Mouse (Mus musculus) splenic B cell, adult 2 months (primary cell): ENCODE data around the gene Rap1gap.
A peak's percentile ranks its signal among the peaks of the same experiment; 100 is the strongest.

Experiments used
- DNase-seq: peaks from one replicate; pipeline ENCODE4 v3.0.0-alpha.2; 2011; ENCODE audit warnings: low read depth, low spot score
- H3K27me3 ChIP-seq: 2 replicates; pipeline ENCODE4 v1.6.1; 2012; ENCODE audit warnings: mild to moderate bottlenecking, low read length, moderate library complexity, mixed read lengths; ENCODE audit not compliant: control insufficient read depth, poor library complexity, insufficient read depth, severe bottlenecking
- H3K36me3 ChIP-seq: 2 replicates; pipeline ENCODE4 v1.6.1; 2012; ENCODE audit warnings: mild to moderate bottlenecking, low read length, moderate library complexity, mixed read lengths; ENCODE audit not compliant: control insufficient read depth, poor library complexity, insufficient read depth, severe bottlenecking

Gene Rap1gap

DNA sequence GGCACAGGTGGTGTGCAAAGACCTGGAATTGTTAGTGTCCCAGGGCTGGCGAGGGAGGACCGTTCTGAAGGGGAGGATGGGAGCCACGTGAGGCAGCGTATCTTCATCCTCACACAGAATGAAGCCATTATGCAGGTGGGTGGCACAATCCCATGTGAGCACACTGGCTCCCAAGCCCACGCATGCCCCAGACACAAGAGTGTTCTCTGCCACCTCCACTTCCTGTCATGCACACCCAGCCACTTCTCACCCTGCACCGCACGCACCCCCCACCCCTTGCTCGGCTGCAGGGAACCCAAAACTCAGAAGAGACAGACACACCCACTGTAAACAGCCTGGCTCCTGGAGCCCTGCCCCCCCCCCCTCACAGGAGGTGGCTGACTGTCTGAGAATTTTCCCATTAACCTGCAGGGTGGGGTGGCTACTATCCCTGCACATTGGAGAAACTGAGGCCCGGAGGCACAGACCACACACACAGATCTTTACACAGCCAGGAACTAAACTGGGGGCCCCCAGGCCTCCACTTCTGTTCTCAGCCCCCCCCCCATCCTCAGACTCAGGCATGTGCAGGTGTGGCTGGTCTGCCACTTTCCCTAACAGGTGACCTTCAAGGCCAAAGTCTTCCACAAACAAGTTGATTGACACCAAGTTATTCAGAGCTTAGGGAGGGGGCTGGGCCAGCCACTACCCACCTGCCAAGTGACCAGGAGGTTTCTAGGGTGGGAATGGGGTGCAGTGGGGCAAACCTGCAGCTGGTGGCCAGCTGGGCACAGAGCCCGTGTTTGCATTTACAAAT, 27.8 kb downstream of the Rap1gap start:
- Histone ChIP-seq H3K36me3 (no peaks in the 10 kb centered on the region), H3K27me3 (no peaks in the 10 kb centered on the region)
- no peak for DNase-seq

DNA sequence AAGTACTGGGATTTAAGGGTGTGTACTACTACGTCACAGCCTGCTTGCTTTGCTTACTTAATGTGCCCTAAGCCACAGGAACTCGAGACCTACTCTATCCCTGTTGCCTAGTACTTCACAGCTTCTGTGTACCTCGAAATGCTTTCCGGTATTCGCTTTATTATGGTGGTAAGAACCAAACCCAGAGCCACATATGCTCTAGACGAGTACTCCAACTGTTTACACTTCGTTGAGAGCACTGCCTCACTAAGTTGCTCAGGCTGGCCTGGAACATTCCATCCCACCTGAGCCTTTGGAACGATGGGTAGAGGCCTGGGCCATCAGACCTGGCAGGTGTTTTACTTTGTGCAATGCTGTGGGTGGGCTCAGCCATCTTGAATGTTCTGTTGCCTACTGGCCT, 30.8 kb downstream of the Rap1gap start:
- no peaks in the 10 kb centered on the region for H3K27me3 ChIP-seq
- no peak for DNase-seq
- H3K36me3 ChIP-seq, result no peaks in the 10 kb centered on the region

DNA sequence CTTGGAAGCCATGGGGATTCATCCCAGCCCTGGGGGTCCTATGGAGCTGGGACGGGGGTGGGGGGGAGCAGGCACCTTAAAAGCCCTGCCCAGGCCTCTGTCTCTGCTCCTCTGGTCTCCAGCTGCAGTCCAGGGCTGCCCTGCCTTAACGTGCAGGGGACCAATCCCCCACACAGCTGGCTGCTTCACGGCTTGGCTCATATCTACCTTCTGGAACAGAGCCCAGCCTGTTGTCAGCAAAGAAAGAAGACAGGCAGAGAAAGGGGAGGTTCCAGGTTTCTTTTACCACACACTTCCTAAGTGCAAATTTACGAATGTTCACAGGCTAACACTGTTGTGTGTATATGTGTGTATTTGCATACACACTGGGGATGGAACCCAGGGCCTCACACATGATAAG, 31.4 kb downstream of the Rap1gap start:
- no peaks in the 10 kb centered on the region for H3K36me3 ChIP-seq
- no peaks in the 10 kb centered on the region for H3K27me3 ChIP-seq
- DNase-seq, result no peak

DNA sequence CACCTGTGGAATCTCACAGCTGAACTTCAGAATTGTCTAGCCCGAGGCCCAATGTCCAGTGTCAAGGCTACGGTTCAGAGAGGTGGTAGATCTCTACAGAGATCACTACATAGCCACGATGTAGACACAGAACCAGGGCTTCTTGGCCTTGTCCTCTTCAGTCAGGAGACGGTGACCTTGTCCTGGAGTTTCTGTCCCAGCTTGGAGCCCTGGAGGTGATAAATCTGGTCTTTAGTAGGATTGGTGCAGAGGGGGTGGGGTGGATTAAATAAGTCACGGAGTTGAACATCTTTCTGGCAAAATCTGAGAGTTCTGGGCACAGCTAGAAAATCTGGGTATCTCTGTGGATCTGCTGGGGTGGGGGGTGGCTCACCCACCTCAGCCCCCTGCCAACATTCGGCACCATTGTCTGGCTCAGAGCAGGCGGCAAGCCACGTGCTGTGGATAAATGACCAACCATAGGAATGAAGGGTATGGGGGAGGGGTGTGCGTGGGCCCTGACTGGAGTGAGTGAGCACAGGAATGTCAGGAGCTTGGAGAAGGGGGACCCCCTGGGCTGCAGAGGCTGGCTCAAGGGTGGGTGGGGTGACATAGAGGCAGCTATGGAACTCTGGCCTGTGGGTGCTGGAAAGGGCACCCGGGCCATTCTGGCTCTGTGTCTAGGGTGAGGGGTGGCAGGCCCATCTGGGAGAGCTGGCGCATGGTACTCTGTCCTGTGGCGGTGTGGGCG, 32.8 kb downstream of the Rap1gap start:
- Histone ChIP-seq H3K36me3 (no peaks in the 10 kb centered on the region), H3K27me3 (no peaks in the 10 kb centered on the region)
- DNase-seq, result no peak

DNA sequence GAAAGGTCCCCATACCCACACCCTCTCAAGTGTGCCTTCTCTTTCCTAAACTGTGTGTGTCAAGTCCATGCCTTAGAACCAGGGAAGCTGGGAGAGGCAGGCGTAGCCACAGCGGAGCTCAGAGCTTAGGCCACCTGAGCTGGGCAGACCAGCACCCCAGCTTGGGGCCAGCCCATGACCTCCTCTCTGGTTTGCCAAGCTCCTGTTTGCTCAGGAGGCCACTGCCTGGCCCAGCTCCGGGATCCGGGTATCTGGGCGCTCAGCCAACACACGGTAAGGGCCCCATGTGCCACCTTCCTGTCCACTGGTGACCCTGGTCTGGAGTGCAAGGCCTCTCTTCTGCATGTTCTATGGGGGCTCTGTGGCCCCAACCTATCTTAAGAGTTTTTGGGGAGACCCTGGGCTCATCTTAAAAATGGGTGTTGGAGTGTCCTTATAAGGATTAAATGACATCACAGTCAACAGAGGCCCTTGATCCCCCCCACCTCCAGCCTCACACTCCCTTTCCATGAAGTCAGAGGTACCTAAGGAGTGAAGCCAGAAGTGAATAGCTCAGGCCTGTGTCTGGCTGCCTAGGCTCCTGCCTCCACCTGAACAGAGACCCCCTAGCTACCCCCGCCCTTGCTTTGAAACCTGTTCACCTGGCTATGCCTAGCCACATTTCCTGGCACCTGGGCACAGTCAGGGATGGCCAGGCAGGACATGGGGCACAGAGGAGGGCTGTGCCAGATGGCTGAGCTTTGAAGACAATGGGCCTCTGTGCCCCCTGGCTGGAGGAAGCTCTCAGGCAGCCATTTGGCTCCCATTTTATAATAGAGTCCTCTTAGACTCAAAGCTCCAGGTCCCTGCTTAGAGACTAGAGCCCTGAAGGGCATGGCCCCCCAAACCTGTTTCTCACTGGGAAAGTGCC, 33.8 kb downstream of the Rap1gap start:
- H3K27me3 ChIP-seq, result no peaks in the 10 kb centered on the region
- no peaks in the 10 kb centered on the region for H3K36me3 ChIP-seq

DNA sequence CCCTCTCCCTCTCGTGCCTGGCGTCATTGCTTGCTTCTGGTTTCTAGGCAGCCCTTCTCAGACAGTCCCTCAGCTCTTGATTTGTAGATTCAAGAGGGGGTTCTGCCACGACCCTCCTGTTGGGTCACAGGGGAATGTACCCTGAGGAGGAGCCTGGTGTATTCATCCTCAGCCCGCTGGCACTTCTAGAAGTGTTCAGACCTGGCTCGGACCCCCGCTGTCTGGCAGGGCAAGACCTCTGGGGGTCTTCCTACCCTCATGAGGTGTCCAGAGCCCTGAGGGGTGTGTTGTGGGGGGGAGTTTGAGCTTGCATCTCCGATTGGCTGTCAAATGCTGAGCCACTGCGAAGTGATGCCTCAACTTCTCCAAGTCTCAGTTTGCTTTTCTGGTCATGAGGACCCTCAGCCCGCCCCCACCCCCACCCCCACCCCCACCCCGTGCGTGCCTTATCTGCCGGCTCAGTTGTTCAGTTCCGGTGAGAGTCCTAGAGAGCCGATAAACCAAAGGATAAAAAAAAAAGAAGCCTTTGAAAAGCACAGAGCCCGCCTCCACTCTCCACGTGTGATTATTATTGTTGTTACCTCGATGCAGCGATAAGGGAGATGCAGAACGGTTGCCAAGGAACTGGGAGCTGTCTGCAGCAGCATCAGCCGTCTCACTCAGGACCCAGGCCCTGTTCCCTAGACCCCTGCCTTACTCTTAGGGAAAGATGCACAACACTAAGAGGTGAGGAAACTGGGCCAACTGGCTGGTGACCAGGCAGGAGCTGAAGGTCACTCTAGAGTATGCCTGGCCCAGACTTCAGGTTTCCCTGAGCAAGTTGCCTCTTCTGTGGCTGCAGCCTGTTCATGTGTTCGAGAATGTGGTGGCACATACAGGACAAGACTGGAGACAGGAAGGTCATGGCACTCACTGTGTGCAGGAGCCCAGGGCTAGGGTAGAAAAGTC, 35.0 kb downstream of the Rap1gap start:
- Histone ChIP-seq H3K27me3 (no peaks in the 10 kb centered on the region), H3K36me3 (no peaks in the 10 kb centered on the region)
- no peak for DNase-seq

More for the DNA sequence above, 33.8 kb downstream of the Rap1gap start:
- no peak for DNase-seq

DNA sequence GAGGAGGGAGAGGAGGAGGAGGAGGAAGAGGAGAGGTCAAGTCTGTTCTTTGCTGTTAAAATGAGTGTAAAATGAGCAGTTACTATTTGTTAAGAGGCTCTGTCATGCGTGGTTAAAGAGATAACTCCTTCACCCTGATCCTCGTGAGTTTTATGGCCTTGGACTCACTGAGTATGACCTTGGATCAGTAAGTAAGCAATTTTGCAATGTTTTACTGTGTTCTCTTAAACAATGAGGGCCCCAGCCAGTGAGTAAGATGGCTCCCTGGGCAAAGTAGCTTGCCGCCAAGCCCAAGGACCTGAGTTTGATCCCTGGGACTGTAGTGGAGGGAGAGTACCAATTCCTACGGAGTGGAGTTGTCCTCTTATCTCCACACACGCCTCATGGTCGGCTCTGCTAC, 36.4 kb downstream of the Rap1gap start:
- no peaks in the 10 kb centered on the region for H3K27me3 ChIP-seq
- H3K36me3 ChIP-seq, result no peaks in the 10 kb centered on the region
- DNase-seq, result no peak

DNA sequence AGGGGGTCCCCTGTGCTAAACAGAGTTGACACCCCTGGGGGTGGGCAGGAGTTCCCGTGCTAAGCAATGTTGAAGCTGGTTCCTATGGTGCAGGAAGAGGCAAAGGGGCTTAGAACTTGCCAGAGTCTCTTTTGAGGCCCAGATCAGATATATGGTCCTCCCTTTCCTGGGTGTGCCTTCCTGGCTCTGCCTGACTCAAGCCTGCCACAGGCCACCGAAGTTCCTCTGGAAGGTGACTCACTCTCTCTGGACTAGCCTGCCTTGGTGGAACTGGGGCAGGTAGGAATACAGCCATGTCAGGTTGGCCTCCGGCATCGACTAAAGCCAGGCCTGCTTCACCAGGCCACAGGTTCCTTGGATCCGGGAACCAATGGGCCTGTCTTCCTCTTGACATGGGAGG, 38.6 kb downstream of the Rap1gap start:
- DNase-seq, result no peak
- no peaks in the 10 kb centered on the region for H3K36me3 ChIP-seq
- H3K27me3 ChIP-seq, result no peaks in the 10 kb centered on the region

DNA sequence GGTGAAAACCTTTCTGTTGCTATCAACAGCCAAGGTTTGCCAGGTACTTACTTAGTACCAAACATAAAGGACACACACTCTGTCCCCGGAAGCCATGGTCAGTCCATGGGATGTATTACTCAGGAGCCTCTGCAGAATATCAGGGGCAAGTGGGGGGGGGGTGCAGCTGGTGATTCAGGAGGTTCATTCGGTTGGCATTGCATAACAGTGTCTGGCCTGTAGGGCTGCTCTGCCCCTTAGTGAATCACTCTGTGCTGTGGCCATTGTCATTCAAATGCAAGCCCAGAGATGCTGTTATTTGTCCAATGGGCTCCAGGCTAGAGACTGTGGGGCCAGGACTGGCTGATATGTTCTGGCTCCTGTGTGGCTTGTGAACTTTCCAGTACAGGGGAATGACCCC, 40.0 kb downstream of the Rap1gap start:
- Histone ChIP-seq H3K36me3 (no peaks in the 10 kb centered on the region), H3K27me3 (no peaks in the 10 kb centered on the region)
- DNase-seq, result no peak

DNA sequence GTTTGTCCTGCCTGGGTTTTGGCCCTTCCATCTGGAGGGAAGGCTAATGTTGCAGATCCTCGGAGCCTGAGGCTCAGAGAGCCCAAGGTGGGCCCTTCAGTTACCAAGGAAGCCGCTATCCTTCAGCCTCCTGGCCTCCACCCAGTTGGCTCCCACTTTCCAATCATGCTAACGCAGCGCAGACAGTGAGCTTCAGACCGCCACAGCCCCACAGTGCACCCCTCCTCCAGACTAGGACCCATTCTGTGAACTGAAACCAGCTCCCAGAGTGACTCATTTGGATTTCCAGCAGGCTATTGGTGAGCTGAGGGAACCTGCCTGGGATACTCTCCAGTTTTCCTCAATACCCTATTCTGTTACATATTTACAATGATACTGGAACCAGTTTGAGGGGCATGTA, 40.9 kb downstream of the Rap1gap start:
- no peak for DNase-seq
- Histone ChIP-seq H3K36me3 (no peaks in the 10 kb centered on the region), H3K27me3 (no peaks in the 10 kb centered on the region)

DNA sequence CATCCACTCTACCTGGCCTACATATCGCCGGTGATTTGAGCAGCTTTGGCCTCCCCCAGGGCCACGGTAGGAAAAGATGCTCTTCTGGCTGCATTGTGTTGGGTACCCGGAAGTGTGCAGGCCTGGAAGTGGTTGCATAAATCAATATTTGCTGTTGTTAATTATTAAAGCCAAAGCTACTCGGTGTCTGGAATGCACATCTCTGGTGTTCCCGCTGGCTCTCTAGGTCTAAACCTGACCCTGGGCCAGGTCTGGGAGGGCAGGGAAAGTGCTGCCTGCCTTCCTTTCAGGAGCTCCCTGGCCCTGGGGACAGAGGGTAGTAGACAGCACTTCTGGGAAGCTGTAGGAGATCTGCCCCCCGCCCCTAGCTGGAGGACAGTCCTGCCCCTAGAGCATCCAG, 42.0 kb downstream of the Rap1gap start:
- no peaks in the 10 kb centered on the region for H3K27me3 ChIP-seq
- no peak for DNase-seq
- H3K36me3 ChIP-seq, result no peaks in the 10 kb centered on the region

DNA sequence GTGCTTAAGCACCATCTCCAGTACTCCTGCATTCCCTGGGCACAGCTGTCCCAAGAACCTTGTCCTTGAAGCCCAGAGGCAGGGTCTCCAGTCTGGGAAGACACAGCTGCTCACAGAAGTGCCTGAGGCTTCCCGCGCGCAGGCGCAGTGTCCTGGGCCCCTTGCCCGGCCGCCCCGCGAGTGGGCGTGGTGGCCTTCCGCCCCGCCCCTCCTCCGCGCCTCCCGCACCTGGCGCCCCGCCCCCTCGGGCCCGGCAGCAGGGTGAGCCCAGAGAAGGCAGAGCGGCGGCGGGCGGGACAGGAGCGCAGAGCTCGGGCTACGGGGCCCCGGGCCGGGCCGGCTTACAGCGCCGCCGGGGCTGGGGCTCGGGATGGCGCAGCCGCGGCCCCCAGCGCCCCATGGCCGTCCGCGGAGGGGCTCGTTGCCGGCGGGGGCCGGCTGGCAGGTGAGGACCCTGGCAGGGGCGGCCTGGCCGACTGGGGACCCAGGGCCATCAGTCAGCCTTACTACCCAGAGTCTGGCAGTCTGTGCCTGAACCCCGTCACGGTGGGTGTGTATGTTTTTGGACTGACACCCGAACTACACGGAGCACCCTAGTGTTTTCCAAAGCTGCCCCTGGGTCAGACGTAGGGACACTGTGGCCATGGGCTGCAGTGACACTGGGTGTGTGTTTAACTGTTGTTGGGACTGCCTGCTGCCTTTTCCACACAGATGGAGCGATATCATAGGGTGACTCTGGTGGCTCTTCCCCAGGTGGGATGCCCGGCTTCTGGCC, 42.9 kb downstream of the Rap1gap start:
- DNase-seq, result peak; percentile 74
- Histone ChIP-seq H3K36me3 (no peaks in the 10 kb centered on the region), H3K27me3 (no peaks in the 10 kb centered on the region)

DNA sequence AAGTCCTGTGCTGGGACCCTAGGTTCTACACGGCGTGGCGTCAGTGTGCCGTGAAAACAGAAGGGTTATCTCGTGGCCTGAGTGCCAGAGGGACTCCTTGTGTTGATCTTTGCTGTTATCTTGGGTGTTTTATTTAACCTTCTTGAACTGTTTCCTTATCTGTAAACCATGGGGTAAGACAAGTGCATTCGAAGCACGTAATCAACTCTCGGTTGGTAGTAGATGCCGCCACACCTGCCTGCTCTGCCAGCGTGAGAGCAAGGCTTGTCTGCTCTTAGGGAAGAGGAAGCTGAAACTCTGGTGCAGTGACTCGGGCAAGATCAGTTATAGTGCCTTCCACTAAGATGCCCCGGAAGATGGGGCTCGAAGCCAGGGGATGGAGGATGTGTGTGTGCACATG, 48.4 kb downstream of the Rap1gap start:
- no peaks in the 10 kb centered on the region for H3K36me3 ChIP-seq
- no peaks in the 10 kb centered on the region for H3K27me3 ChIP-seq
- DNase-seq, result peak; percentile 25
